Mouse (Mus musculus) cortical plate, adult 2 months (tissue): ENCODE measurements at regions not wholly inside any gene's neighbourhood (a gene's known extent, or its start where the extent isn't known, plus 50 kb on each side); places are given as distances from the start of the nearest gene placed in this dataset.

Source experiments
- H3K27ac ChIP-seq: fragments of 200-500 bp; 2 replicates; pipeline ENCODE4 v1.5.1; 2012; ENCODE audit warnings: low read length, control low read depth, inconsistent platforms; ENCODE audit not compliant: insufficient read depth
- H3K4me1 ChIP-seq: fragments of 200-500 bp; 2 replicates; pipeline ENCODE4 v1.6.1; 2011; ENCODE audit warnings: low read length; ENCODE audit not compliant: control insufficient read depth, insufficient read depth
- H3K4me3 ChIP-seq: fragments of 200-500 bp; 2 replicates; pipeline ENCODE4 v1.5.1; 2011; ENCODE audit warnings: mild to moderate bottlenecking, low read length, control low read depth; ENCODE audit not compliant: insufficient read depth
- CTCF ChIP-seq: fragments of 200-500 bp; IDR thresholded peaks from 2 replicates; pipeline ENCODE4 v1.5.1; 2011; ENCODE audit warnings: mild to moderate bottlenecking, control low read depth, low read length; ENCODE audit not compliant: insufficient read depth; ENCODE audit errors: extremely low read depth
- POLR2A ChIP-seq: fragments of 200-500 bp; IDR thresholded peaks from 2 replicates; pipeline ENCODE4 v1.6.1; 2011; ENCODE audit warnings: mild to moderate bottlenecking, low read length, control low read depth; ENCODE audit not compliant: insufficient read depth; ENCODE audit errors: extremely low read depth

DNA sequence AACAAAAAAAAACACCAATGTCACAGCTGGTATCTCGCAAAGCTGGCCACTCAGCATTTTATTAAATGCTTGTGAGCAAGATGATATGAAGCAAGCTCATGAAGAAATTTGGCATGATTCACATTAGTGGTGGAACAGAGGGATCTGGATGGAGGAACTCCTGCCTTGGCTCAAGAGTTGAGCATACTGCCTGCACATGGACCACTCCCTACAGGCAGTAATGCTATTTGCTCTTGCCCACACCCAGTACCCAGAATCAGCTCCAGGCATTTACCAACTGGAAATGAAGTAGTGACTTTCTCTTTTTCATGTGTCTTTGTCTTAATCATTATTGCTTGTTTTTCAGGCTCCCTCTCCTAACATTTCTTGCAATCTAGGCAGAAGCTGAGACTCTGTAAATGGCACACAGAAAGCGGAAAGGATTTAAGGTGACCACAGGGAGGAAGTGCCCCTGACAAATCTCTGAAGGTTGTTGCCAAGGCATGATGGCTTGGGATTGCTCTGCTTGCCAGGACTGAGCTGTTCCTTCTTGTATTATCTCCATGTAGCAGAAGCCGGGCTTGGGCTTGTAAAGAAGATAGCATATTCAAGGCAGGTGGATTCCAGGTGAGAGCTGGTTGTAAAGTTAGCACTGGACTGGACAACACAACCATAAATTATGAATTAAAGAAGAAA, 1455.4 kb downstream of the Gsdmc2 start:
- H3K4me3 ChIP-seq = no peak overlapping the region
- TF ChIP-seq POLR2A (no peak), CTCF (no peak)
- H3K27ac ChIP-seq = no peak overlapping the region
- no peaks in the 10 kb centered on the region for H3K4me1 ChIP-seq

GRCm38 (mm10) chr15:62382233-62382632, 1459.4 kb upstream of the A1bg start:
- no peak for TF ChIP-seq CTCF
- no peak for TF ChIP-seq POLR2A
- Histone ChIP-seq H3K4me3 (no peak overlapping the region), H3K4me1 (no peaks in the 10 kb centered on the region), H3K27ac (no peak overlapping the region)

DNA sequence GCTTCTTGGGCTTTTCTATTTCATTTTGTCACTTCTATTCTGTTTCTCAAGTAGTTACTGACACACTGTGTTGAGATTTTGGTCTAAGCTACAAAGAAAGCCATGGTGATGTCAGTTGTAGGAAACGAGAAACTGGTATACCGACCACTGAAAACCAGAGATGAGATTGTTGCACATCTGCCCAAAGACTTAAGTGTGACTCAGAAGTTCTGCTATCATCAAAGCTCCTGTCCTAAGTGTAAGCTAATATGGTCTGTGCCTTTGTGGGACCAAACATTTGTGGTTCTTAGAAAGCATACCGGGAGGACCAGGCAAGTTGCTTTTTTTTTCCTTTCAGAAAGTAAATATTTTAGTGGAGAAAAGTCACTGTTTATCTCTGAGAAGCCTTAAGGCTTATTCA, 1451.8 kb upstream of the A1bg start:
- TF ChIP-seq POLR2A (no peak), CTCF (no peak)
- H3K4me1 ChIP-seq = no peaks in the 10 kb centered on the region

DNA sequence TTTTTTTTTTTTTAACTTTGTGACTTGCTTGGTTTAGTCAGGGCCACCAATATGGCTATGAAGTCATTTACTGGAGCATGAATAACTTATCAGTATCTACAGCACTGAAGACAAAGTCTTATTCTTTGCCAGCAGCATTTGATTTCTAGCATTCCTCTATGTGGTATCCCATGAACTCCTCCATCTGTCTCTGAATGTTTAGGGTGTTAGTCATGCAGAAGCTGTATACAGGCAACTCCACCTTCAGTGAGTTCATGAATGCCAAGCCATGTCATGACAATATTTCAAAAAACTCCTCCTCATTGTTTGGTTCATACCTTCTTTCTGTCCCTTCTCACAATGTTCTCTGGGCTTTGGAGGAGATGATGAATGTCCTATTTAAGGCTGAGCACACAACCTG, 1438.4 kb upstream of the A1bg start:
- Histone ChIP-seq H3K4me1 (no peaks in the 10 kb centered on the region; the same call in 1 of the 2 replicates), H3K27ac (no peak overlapping the region)
- TF ChIP-seq POLR2A = no peak
- TF ChIP-seq CTCF = no peak

More for the DNA sequence above, 1451.8 kb upstream of the A1bg start:
- Histone ChIP-seq H3K4me3 (no peak overlapping the region), H3K27ac (no peak overlapping the region)

GRCm38 (mm10) chr15:62358338-62359239, 1435.8 kb upstream of the A1bg start:
- no peak overlapping the region for H3K27ac ChIP-seq
- TF ChIP-seq CTCF (no peak), POLR2A (no peak)
- no peak overlapping the region for H3K4me3 ChIP-seq
- no peaks in the 10 kb centered on the region; the same call in 1 of the 2 replicates for H3K4me1 ChIP-seq

More for the DNA sequence above, 1438.4 kb upstream of the A1bg start:
- H3K4me3 ChIP-seq = no peak overlapping the region

- TF ChIP-seq CTCF (no peak), POLR2A (no peak)
- no peak overlapping the region for H3K27ac ChIP-seq
- H3K4me1 ChIP-seq = no peaks in the 10 kb centered on the region
- H3K4me3 ChIP-seq = no peak overlapping the region
These were observed 1431.0 kb upstream of the A1bg start for GRCm38 (mm10) chr15:62353786-62354185.

- Histone ChIP-seq H3K4me3 (no peak overlapping the region), H3K4me1 (no peaks in the 10 kb centered on the region), H3K27ac (no peak overlapping the region)
- no peak for TF ChIP-seq POLR2A
- TF ChIP-seq CTCF = no peak
These were observed 1428.3 kb upstream of the A1bg start for GRCm38 (mm10) chr15:62350862-62351757.

GRCm38 (mm10) chr15:62349981-62350380, 1427.2 kb upstream of the A1bg start:
- H3K4me3 ChIP-seq = no peak overlapping the region
- H3K27ac ChIP-seq = no peak overlapping the region
- no peaks in the 10 kb centered on the region for H3K4me1 ChIP-seq
- TF ChIP-seq POLR2A (no peak), CTCF (no peak)

- H3K27ac ChIP-seq = no peak overlapping the region
- TF ChIP-seq CTCF = no peak
- no peak for TF ChIP-seq POLR2A
- H3K4me3 ChIP-seq = no peak overlapping the region
- H3K4me1 ChIP-seq = no peaks in the 10 kb centered on the region
These were observed 1426.1 kb upstream of the A1bg start for GRCm38 (mm10) chr15:62348956-62349355.

- no peak overlapping the region for H3K27ac ChIP-seq
- H3K4me3 ChIP-seq = no peak overlapping the region
- H3K4me1 ChIP-seq = no peaks in the 10 kb centered on the region
- TF ChIP-seq CTCF (no peak), POLR2A (no peak)
These were observed 1424.9 kb upstream of the A1bg start for GRCm38 (mm10) chr15:62347697-62348096.
